Mouse (Mus musculus) heart, embryonic 11.5 days (tissue): ENCODE data around the gene Ip6k1. TPM values are rescaled to one million over a fixed set of nuclear protein-coding genes. Genes with fewer than 3 reads are reported as not detected.

ENCODE experiments used
- ATAC-seq: fragments of 200-750 bp; cut with Nextera tagmentation; replicated peaks from 2 replicates; pipeline ENCODE4 v1.8.0; 2017; ENCODE audit warnings: moderate library complexity; ENCODE audit not compliant: insufficient number of reproducible peaks, low FRiP score, low TSS enrichment
- H3K27ac ChIP-seq: fragments of 300-500 bp; sonication (generic); 2 replicates; pipeline ENCODE4 v1.5.1; 2014; ENCODE audit warnings: mild to moderate bottlenecking, low read depth, low read length
- H3K27me3 ChIP-seq: fragments of 300-500 bp; sonication (generic); 2 replicates; pipeline ENCODE4 v1.6.1; 2014; ENCODE audit warnings: mild to moderate bottlenecking, low read length, mixed read lengths; ENCODE audit not compliant: control insufficient read depth, insufficient read depth
- H3K36me3 ChIP-seq: fragments of 300-500 bp; sonication (generic); 2 replicates; pipeline ENCODE4 v1.6.1; 2014; ENCODE audit warnings: mild to moderate bottlenecking, low read length, moderate library complexity, mixed read lengths; ENCODE audit not compliant: control insufficient read depth, insufficient read depth
- H3K4me1 ChIP-seq: fragments of 300-500 bp; sonication (generic); 2 replicates; pipeline ENCODE4 v1.6.1; 2014; ENCODE audit warnings: low read length; ENCODE audit not compliant: control insufficient read depth, insufficient read depth
- H3K4me2 ChIP-seq: fragments of 300-500 bp; sonication (generic); 2 replicates; pipeline ENCODE4 v1.6.1; 2014; ENCODE audit warnings: mild to moderate bottlenecking, moderate library complexity
- H3K4me3 ChIP-seq: fragments of 300-500 bp; sonication (generic); 2 replicates; pipeline ENCODE4 v1.5.1; 2014; ENCODE audit warnings: low read depth, low read length
- H3K9ac ChIP-seq: fragments of 300-500 bp; sonication (generic); 2 replicates; pipeline ENCODE4 v1.6.1; 2014; ENCODE audit warnings: mild to moderate bottlenecking, low read depth, low read length, moderate library complexity
- H3K9me3 ChIP-seq: fragments of 300-500 bp; sonication (generic); replicated peaks from 2 replicates; pipeline ENCODE4 v1.6.1; 2016; ENCODE audit warnings: low read length; ENCODE audit not compliant: control insufficient read depth
- WGBS: fragments of 180-500 bp; shearing (Covaris S2); extraction: QIAGEN DNeasy Blood & Tissue Kit; methylation state at CpG from one replicate; pipeline ENCODE4 v1.1.7; 2014; ENCODE audit not compliant: insufficient replicate concordance; 5-methylcytosine and 5-hydroxymethylcytosine counted together
- polyA plus RNA-seq: library from polyadenylated mRNA; unstranded; fragments of >200 nt; fragmentation: Nextera tagmentation; extraction: Ambion mirVana; gene quantifications from 2 replicates; pipeline ENCODE4 v1.2.1, GENCODE M21; 2014

Ip6k1 gene
- polyA plus RNA-seq, 1 experiment from 2014 or later, result 17.0 TPM

GRCm38 (mm10) chr9:107985131-107986119 is 16.9 kb upstream of the Ip6k1 start, which contains the start of gene Inka1:
Gene Inka1 (minus strand): TSS chr9:107985879.
- Histone ChIP-seq H3K4me2 (peak within 1 kb of the TSS; percentile 67), H3K9ac (peak within 1 kb of the TSS; percentile 86), H3K27ac (peak within 1 kb of the TSS; percentile 100), H3K36me3 (no peaks in the 10 kb centered on the region), H3K9me3 (no peaks in the 10 kb centered on the region), H3K4me1 (peaks cover 53% of the 10 kb centered on the region), H3K27me3 (no peaks in the 10 kb centered on the region), H3K4me3 (peak within 1 kb of the TSS; percentile 59)
- peak; percentile 64 for ATAC-seq
- 1% methylated on average over 57 of the region's 58 CpGs for WGBS

GRCm38 (mm10) chr9:107986376-107986775 is 15.9 kb upstream of the Ip6k1 start:
- H3K9ac ChIP-seq, result no peak overlapping the region
- no peaks in the 10 kb centered on the region for H3K36me3 ChIP-seq
- 4% methylated on average over 18 of the region's 18 CpGs for WGBS
- H3K27ac ChIP-seq, result peak overlapping the region; percentile 100; the same call in 1 of the 2 replicates
- H3K4me2 ChIP-seq, result peak overlapping the region; percentile 67
- H3K9me3 ChIP-seq, result no peaks in the 10 kb centered on the region
- 0 out of 2 replicates have a peak, but pooled peaks have one; percentile 3 for ATAC-seq
- peak overlapping the region; percentile 59 for H3K4me3 ChIP-seq
- no peaks in the 10 kb centered on the region for H3K27me3 ChIP-seq
- peaks cover 43% of the 10 kb centered on the region for H3K4me1 ChIP-seq

GRCm38 (mm10) chr9:107987950-107988349 is 14.4 kb upstream of the Ip6k1 start:
- no peak for ATAC-seq
- Histone ChIP-seq H3K4me2 (no peak overlapping the region), H3K4me1 (peaks cover 27% of the 10 kb centered on the region), H3K4me3 (no peak overlapping the region), H3K9me3 (no peaks in the 10 kb centered on the region), H3K9ac (no peak overlapping the region), H3K27me3 (no peaks in the 10 kb centered on the region), H3K27ac (no peak overlapping the region), H3K36me3 (no peaks in the 10 kb centered on the region)
- 67% methylated on average over 3 of the region's 3 CpGs for WGBS

DNA sequence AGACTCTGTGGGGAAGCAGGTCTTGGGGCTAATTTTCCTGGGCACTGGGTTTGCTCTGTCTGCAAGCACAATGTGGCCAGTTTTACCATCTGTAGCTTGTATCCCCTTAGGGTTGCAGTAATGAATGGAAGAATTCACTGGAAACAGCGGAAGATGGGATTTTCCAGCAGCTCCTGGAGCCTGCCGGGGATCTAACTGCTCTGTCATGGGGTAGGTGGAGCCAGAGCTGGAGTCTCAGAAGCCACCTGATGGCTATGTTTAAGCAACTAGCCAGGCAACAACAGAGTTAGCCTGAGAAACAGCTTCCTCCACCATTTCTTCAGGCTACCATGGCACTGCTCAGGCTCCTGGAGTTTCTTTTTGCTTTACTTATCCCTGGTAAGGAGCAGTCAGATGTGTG is 10.1 kb upstream of the Ip6k1 start, which contains the start of gene Cdhr4:
Gene Cdhr4 (plus strand): TSS at position 301 of the 400 bp plus-strand sequence.
- peaks cover 6% of the 10 kb centered on the region for H3K4me1 ChIP-seq
- no peak for ATAC-seq
- WGBS, result 54% methylated on average over 2 of the region's 2 CpGs
- H3K4me2 ChIP-seq, result no peak within 1 kb of the TSS
- H3K9me3 ChIP-seq, result no peaks in the 10 kb centered on the region
- H3K27ac ChIP-seq, result no peak within 1 kb of the TSS
- H3K27me3 ChIP-seq, result no peaks in the 10 kb centered on the region
- H3K4me3 ChIP-seq, result no peak within 1 kb of the TSS
- H3K9ac ChIP-seq, result no peak within 1 kb of the TSS
- H3K36me3 ChIP-seq, result no peaks in the 10 kb centered on the region

- H3K4me3 ChIP-seq, result no peak overlapping the region
- no peaks in the 10 kb centered on the region for H3K36me3 ChIP-seq
- no peak overlapping the region for H3K4me2 ChIP-seq
- H3K27ac ChIP-seq, result no peak overlapping the region
- no peaks in the 10 kb centered on the region for H3K27me3 ChIP-seq
- no peak for ATAC-seq
- no peak overlapping the region for H3K9ac ChIP-seq
- H3K4me1 ChIP-seq, result peaks cover 6% of the 10 kb centered on the region
- no peaks in the 10 kb centered on the region for H3K9me3 ChIP-seq
- WGBS, result 84% methylated on average over 11 of the region's 11 CpGs
Measured at GRCm38 (mm10) chr9:107993013-107993412, 9.3 kb upstream of the Ip6k1 start.

GRCm38 (mm10) chr9:107994464-107994863 is 7.8 kb upstream of the Ip6k1 start:
- Histone ChIP-seq H3K27ac (peak overlapping the region; percentile 17; the same call in 1 of the 2 replicates), H3K36me3 (no peaks in the 10 kb centered on the region), H3K9me3 (no peaks in the 10 kb centered on the region), H3K9ac (no peak overlapping the region), H3K4me2 (no peak overlapping the region), H3K4me3 (no peak overlapping the region), H3K27me3 (no peaks in the 10 kb centered on the region), H3K4me1 (peaks cover 6% of the 10 kb centered on the region)
- WGBS, result 21% methylated on average over 2 of the region's 2 CpGs
- no peak for ATAC-seq

DNA sequence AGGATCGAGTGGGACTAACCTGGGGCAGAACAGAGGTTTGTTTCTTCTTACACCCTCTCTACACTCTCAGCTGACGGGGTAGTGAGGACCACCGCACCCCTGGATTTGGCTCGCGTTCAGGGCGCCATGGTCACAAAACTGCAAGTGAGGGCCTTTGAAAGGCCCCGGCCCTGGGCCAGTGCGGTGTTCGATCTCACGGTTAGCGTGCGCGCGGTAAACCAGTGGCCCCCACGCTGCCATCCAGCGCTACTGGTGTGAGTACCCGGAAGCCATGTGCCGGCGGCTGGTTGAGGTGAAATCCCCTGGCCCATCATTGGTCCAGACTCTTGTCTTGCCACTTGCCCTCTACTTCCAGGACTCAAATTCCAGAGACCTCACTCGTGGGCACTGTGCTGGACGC is 6.8 kb upstream of the Ip6k1 start:
- 93% methylated on average over 21 of the region's 21 CpGs for WGBS
- no peaks in the 10 kb centered on the region for H3K27me3 ChIP-seq
- no peak overlapping the region for H3K27ac ChIP-seq
- no peaks in the 10 kb centered on the region for H3K36me3 ChIP-seq
- H3K4me1 ChIP-seq, result peaks cover 6% of the 10 kb centered on the region
- no peak for ATAC-seq
- no peaks in the 10 kb centered on the region for H3K9me3 ChIP-seq
- H3K9ac ChIP-seq, result no peak overlapping the region
- no peak overlapping the region for H3K4me2 ChIP-seq
- H3K4me3 ChIP-seq, result no peak overlapping the region

DNA sequence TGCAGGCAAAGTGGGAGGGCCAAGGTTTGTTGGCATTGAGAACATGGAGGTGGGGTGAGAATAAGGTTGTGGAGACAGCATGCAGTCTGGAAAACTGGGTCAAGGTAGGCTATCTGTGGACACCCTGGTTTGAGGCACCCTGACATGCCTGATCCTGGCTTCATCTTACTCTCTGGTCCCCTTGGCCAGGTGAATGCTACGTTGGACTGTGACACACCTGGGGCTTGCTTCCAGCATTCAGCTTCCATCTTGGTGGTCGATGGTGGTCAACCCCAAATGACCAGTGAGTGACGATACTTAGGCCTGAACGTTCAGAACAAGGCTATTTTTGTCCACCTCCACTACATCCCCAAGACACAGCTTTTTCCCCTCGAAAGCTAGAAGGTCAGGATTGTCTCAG is 6.3 kb upstream of the Ip6k1 start, which contains the start of gene Gm20662:
Gene Gm20662 (plus strand): TSS at position 301 of the 400 bp plus-strand sequence.
- Histone ChIP-seq H3K4me2 (no peak within 1 kb of the TSS), H3K4me1 (peaks cover 6% of the 10 kb centered on the region), H3K9me3 (no peaks in the 10 kb centered on the region), H3K27ac (no peak within 1 kb of the TSS), H3K36me3 (no peaks in the 10 kb centered on the region), H3K9ac (no peak within 1 kb of the TSS), H3K27me3 (no peaks in the 10 kb centered on the region), H3K4me3 (no peak within 1 kb of the TSS)
- no peak for ATAC-seq
- 83% methylated on average over 5 of the region's 5 CpGs for WGBS
